ENCODE assay signal across 8 mouse cellular contexts in genomic region chr13:23464841-23465366, GRCm38 (mm10). TPM values are rescaled to one million over a fixed set of nuclear protein-coding genes. Genes with fewer than 3 reads are reported as not detected.
DNase-seq lines count a peak whose midpoint lies in the region; ATAC-seq and TF ChIP-seq lines count a peak whose summit lies in the region.

No protein-coding gene starts in this region.

- WGBS in lung, embryonic 15.5 days = 3% methylated on average over 11 of the region's 11 CpGs
- WGBS in lung, adult 2 months = 16% methylated on average over 11 of the region's 11 CpGs
- WGBS in embryonic facial prominence, embryonic 13.5 days = 2% methylated on average over 11 of the region's 11 CpGs
- 6% methylated on average over 11 of the region's 11 CpGs for WGBS in intestine, embryonic 15.5 days
- WGBS in neural tube, embryonic 11.5 days = 1% methylated on average over 11 of the region's 11 CpGs

- ATAC-seq in lung, embryonic 15.5 days (ENCODE audit: borderline replicate concordance, extremely low read depth, low FRiP score, low TSS enrichment) = no peak
- ATAC-seq in embryonic facial prominence, embryonic 13.5 days (ENCODE audit: insufficient number of reproducible peaks, insufficient read depth, low FRiP score, low TSS enrichment, low read depth) = no peak
- ATAC-seq in intestine, embryonic 15.5 days = no peak
- ATAC-seq in neural tube, embryonic 11.5 days (ENCODE audit: insufficient read depth, low FRiP score, low TSS enrichment) = no peak
- no peak for ATAC-seq in megakaryocyte progenitor cell, adult 5-6 weeks (replicated peaks; ENCODE audit: poor library complexity)
- ATAC-seq in inflammation-experienced regulatory T-cells, adult 6 months = no peak

- no peak for TF ChIP-seq CTCF in lung, adult 2 months (IDR thresholded peaks at IDR 0.05; ENCODE audit: insufficient read depth, low read length)

- DNase-seq in lung, adult 2 months = no peak
- DNase-seq in neural tube, embryonic 11.5 days (ENCODE audit: low spot score) = no peak
- DNase-seq in lung, postnatal 36 days = no peak

- no peaks in the 10 kb centered on the region for H3K27me3 ChIP-seq in lung, embryonic 15.5 days
- H3K27me3 ChIP-seq in embryonic facial prominence, embryonic 13.5 days = no peaks in the 10 kb centered on the region; the same call in 1 of the 2 replicates
- no peaks in the 10 kb centered on the region for H3K27me3 ChIP-seq in intestine, embryonic 15.5 days (replicated peaks)
- no peaks in the 10 kb centered on the region; the same call in 1 of the 2 replicates for H3K27me3 ChIP-seq in neural tube, embryonic 11.5 days (ENCODE audit: control insufficient read depth, insufficient read depth, low read length)

- H3K4me3 ChIP-seq in lung, embryonic 15.5 days = peak overlapping the region; percentile 56
- H3K4me3 ChIP-seq in lung, adult 2 months (replicated peaks; ENCODE audit: extremely low read depth, low read depth, low read length) = no peak overlapping the region
- peak overlapping the region; percentile 53 for H3K4me3 ChIP-seq in embryonic facial prominence, embryonic 13.5 days
- H3K4me3 ChIP-seq in intestine, embryonic 15.5 days (replicated peaks) = peak overlapping the region; percentile 52
- H3K4me3 ChIP-seq in neural tube, embryonic 11.5 days (ENCODE audit: low read depth, low read length) = peak overlapping the region; percentile 51

- no peak overlapping the region for H3K27ac ChIP-seq in lung, embryonic 15.5 days
- no peak overlapping the region for H3K27ac ChIP-seq in embryonic facial prominence, embryonic 13.5 days
- no peak overlapping the region for H3K27ac ChIP-seq in intestine, embryonic 15.5 days
- no peak overlapping the region for H3K27ac ChIP-seq in neural tube, embryonic 11.5 days (ENCODE audit: low read depth, low read length)

- no peaks in the 10 kb centered on the region for H3K36me3 ChIP-seq in lung, embryonic 15.5 days
- H3K36me3 ChIP-seq in embryonic facial prominence, embryonic 13.5 days = no peaks in the 10 kb centered on the region
- H3K36me3 ChIP-seq in intestine, embryonic 15.5 days = no peaks in the 10 kb centered on the region
- H3K36me3 ChIP-seq in neural tube, embryonic 11.5 days (ENCODE audit: control insufficient read depth, insufficient read depth, low read length) = no peaks in the 10 kb centered on the region

- no peak for TF ChIP-seq POLR2A in lung, adult 2 months (IDR thresholded peaks at IDR 0.05; ENCODE audit: borderline replicate concordance, extremely low read depth, low read depth, low read length)

- H3K4me1 ChIP-seq in lung, embryonic 15.5 days = peaks cover 25% of the 10 kb centered on the region
- H3K4me1 ChIP-seq in lung, adult 2 months (ENCODE audit: control insufficient read depth, insufficient read depth, low read length) = peaks cover 3% of the 10 kb centered on the region; the same call in 1 of the 2 replicates
- peaks cover 15% of the 10 kb centered on the region for H3K4me1 ChIP-seq in embryonic facial prominence, embryonic 13.5 days
- peaks cover 12% of the 10 kb centered on the region; the same call in 1 of the 2 replicates for H3K4me1 ChIP-seq in intestine, embryonic 15.5 days (replicated peaks)
- H3K4me1 ChIP-seq in neural tube, embryonic 11.5 days (ENCODE audit: control insufficient read depth, insufficient read depth, low read length) = peaks cover 9% of the 10 kb centered on the region; the same call in 1 of the 2 replicates

- H3K9me3 ChIP-seq in lung, embryonic 15.5 days = no peaks in the 10 kb centered on the region
- no peaks in the 10 kb centered on the region for H3K9me3 ChIP-seq in embryonic facial prominence, embryonic 13.5 days
- no peaks in the 10 kb centered on the region for H3K9me3 ChIP-seq in intestine, embryonic 15.5 days
- H3K9me3 ChIP-seq in neural tube, embryonic 11.5 days (ENCODE audit: control insufficient read depth, low read length) = no peaks in the 10 kb centered on the region

- H3K4me2 ChIP-seq in lung, embryonic 15.5 days = peak overlapping the region; percentile 90
- H3K4me2 ChIP-seq in embryonic facial prominence, embryonic 13.5 days = peak overlapping the region; percentile 80
- peak overlapping the region; percentile 90 for H3K4me2 ChIP-seq in intestine, embryonic 15.5 days (replicated peaks)
- peak overlapping the region; percentile 54 for H3K4me2 ChIP-seq in neural tube, embryonic 11.5 days (ENCODE audit: low read depth)

- H3K9ac ChIP-seq in lung, embryonic 15.5 days = peak overlapping the region; percentile 49; the same call in 1 of the 2 replicates
- H3K9ac ChIP-seq in embryonic facial prominence, embryonic 13.5 days = peak overlapping the region; percentile 71
- H3K9ac ChIP-seq in intestine, embryonic 15.5 days = peak overlapping the region; percentile 45
- peak overlapping the region; percentile 39 for H3K9ac ChIP-seq in neural tube, embryonic 11.5 days (ENCODE audit: low read length)

RNA-seq across cellular contexts. Expression of gene Btn1a1, which starts 0.8 kb away (rescaled TPM):
- polyA plus RNA-seq in lung, embryonic 15.5 days (2015; fragmentation: Nextera tagmentation; extraction: Ambion mirVana) = 0.14 and 0.26 TPM in 2 replicates
- polyA plus RNA-seq in lung, adult 2 months (2012; rRNA removed) = not detected in 2 replicates
- not detected in 2 replicates for polyA plus RNA-seq in embryonic facial prominence, embryonic 13.5 days (2015; fragmentation: Nextera tagmentation; extraction: Ambion mirVana)
- 0.08 and 0.11 TPM in 2 replicates for polyA plus RNA-seq in intestine, embryonic 15.5 days (2015; fragmentation: Nextera tagmentation; extraction: Ambion mirVana)
- polyA plus RNA-seq in neural tube, embryonic 11.5 days (2014; fragmentation: Nextera tagmentation; extraction: Ambion mirVana) = 0.16 TPM in 1 of 2 replicates, not detected in the other
- not detected in 2 replicates for total RNA-seq in megakaryocyte progenitor cell, adult 5-6 weeks (2015)
- total RNA-seq in megakaryocyte progenitor cell, adult 5-6 weeks (2017) = not detected in 2 replicates
- polyA plus RNA-seq in inflammation-experienced regulatory T-cells, adult 6 months (2017; shearing (Covaris generic)) = not detected

RNA-seq across cellular contexts. Expression of gene Btn2a2, which starts 23.8 kb away (rescaled TPM):
- polyA plus RNA-seq in lung, embryonic 15.5 days (2015; fragmentation: Nextera tagmentation; extraction: Ambion mirVana) = 0.16 and 0.21 TPM in 2 replicates
- not detected in 2 replicates for polyA plus RNA-seq in lung, adult 2 months (2012; rRNA removed)
- polyA plus RNA-seq in embryonic facial prominence, embryonic 13.5 days (2015; fragmentation: Nextera tagmentation; extraction: Ambion mirVana) = 1.5 and 1.7 TPM in 2 replicates
- polyA plus RNA-seq in intestine, embryonic 15.5 days (2015; fragmentation: Nextera tagmentation; extraction: Ambion mirVana) = 0.16 and 0.23 TPM in 2 replicates
- polyA plus RNA-seq in neural tube, embryonic 11.5 days (2014; fragmentation: Nextera tagmentation; extraction: Ambion mirVana) = 0.65 and 0.81 TPM in 2 replicates
- total RNA-seq in megakaryocyte progenitor cell, adult 5-6 weeks (2015) = not detected in 2 replicates
- total RNA-seq in megakaryocyte progenitor cell, adult 5-6 weeks (2017) = 0.17 TPM in 1 of 2 replicates, not detected in the other
- not detected for polyA plus RNA-seq in inflammation-experienced regulatory T-cells, adult 6 months (2017; shearing (Covaris generic))

RNA-seq across cellular contexts. Expression of gene Abt1, which starts 41.2 kb away (rescaled TPM):
- 13.6 and 14.2 TPM in 2 replicates for polyA plus RNA-seq in lung, embryonic 15.5 days (2015; fragmentation: Nextera tagmentation; extraction: Ambion mirVana)
- polyA plus RNA-seq in lung, adult 2 months (2012; rRNA removed) = 2.7 and 3.3 TPM in 2 replicates
- polyA plus RNA-seq in embryonic facial prominence, embryonic 13.5 days (2015; fragmentation: Nextera tagmentation; extraction: Ambion mirVana) = 13.1 and 14.6 TPM in 2 replicates
- 11.2 TPM in 2 replicates for polyA plus RNA-seq in intestine, embryonic 15.5 days (2015; fragmentation: Nextera tagmentation; extraction: Ambion mirVana)
- 13.3 and 13.7 TPM in 2 replicates for polyA plus RNA-seq in neural tube, embryonic 11.5 days (2014; fragmentation: Nextera tagmentation; extraction: Ambion mirVana)
- 7.1 and 7.4 TPM in 2 replicates for total RNA-seq in megakaryocyte progenitor cell, adult 5-6 weeks (2015)
- total RNA-seq in megakaryocyte progenitor cell, adult 5-6 weeks (2017) = 9.5 and 11.0 TPM in 2 replicates
- 10 to 100 TPM; 11.3 to 13.4 (median 12.2) TPM for polyA plus RNA-seq in inflammation-experienced regulatory T-cells, adult 6 months (2017; shearing (Covaris generic))
